Mouse (Mus musculus): ENCODE results near the gene Fam19a1. TPM values are rescaled to one million over a fixed set of nuclear protein-coding genes. Genes with fewer than 3 reads are reported as not detected.

Gene Fam19a1
- polyA plus RNA-seq, 1 experiment: not detected

DNA sequence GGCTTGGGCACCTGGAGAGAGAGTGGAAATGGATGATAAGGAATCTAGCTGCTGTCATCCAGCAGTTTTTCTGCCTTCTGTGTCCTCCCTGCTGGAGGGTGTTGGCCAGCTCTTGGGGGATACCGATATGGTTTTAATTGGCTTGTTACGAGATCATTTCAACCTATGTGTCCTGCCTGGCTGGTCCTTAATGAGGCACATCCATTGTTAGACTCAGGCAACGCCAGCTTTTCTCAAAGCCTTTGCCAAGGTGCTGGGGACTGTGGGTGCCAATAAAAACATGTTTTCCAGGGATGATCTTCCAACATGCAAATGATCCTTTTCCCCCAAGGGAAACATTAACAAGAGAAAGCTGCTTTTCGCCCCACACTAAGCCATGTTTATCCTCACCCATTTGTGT lies 266.3 kb downstream of the Fam19a1 start:
- no peaks in the 10 kb centered on the region for H3K36me3 ChIP-seq (ENCODE audit: control insufficient read depth, insufficient read depth, low read length)
- H3K27me3 ChIP-seq (ENCODE audit: control insufficient read depth, insufficient read depth, low read length): no peaks in the 10 kb centered on the region
- no peaks in the 10 kb centered on the region for H3K4me1 ChIP-seq (ENCODE audit: control insufficient read depth, insufficient read depth, low read length)
- TF ChIP-seq POLR2A (IDR thresholded peaks at IDR 0.05; ENCODE audit: control insufficient read depth, low read depth, low read length): no peak
- no peak for TF ChIP-seq CTCF (IDR thresholded peaks at IDR 0.05; ENCODE audit: control insufficient read depth, insufficient read depth, insufficient replicate concordance, low read depth, low read length)
- no peak overlapping the region for H3K27ac ChIP-seq (ENCODE audit: control insufficient read depth, insufficient read depth, low read depth, low read length)
- no peak overlapping the region for H3K4me3 ChIP-seq (ENCODE audit: control insufficient read depth, low read depth, low read length)

GRCm38 (mm10) chr6:96384441-96384840 lies 271.5 kb downstream of the Fam19a1 start:
- Histone ChIP-seq H3K4me3 (ENCODE audit: control insufficient read depth, low read depth, low read length) (no peak overlapping the region), H3K4me1 (ENCODE audit: control insufficient read depth, insufficient read depth, low read length) (no peaks in the 10 kb centered on the region), H3K27me3 (ENCODE audit: control insufficient read depth, insufficient read depth, low read length) (no peaks in the 10 kb centered on the region), H3K36me3 (ENCODE audit: control insufficient read depth, insufficient read depth, low read length) (no peaks in the 10 kb centered on the region), H3K27ac (ENCODE audit: control insufficient read depth, insufficient read depth, low read depth, low read length) (no peak overlapping the region)
- TF ChIP-seq CTCF (IDR thresholded peaks at IDR 0.05; ENCODE audit: control insufficient read depth, insufficient read depth, insufficient replicate concordance, low read depth, low read length) (no peak), POLR2A (IDR thresholded peaks at IDR 0.05; ENCODE audit: control insufficient read depth, low read depth, low read length) (no peak)

DNA sequence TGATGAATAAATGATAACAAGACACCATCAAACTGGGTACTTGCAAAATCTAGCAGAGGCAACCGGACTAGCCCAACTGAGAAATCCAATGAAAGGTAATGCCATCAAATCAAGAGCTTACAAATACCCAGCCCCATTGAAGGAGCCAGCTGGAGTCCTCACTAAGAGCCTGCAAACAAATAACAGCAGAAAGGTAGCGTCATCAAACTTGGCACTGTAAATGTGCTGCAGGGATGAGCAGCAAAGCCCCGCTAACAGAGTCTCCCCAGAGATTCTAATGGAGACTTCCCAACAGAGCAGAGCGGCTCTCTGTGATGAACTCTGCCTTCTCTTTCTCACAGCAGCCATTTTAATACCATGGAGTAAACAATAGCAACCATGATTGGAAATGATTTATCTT lies 305.9 kb downstream of the Fam19a1 start:
- H3K4me1 ChIP-seq (ENCODE audit: control insufficient read depth, insufficient read depth, low read length): no peaks in the 10 kb centered on the region
- H3K36me3 ChIP-seq (ENCODE audit: control insufficient read depth, insufficient read depth, low read length): no peaks in the 10 kb centered on the region
- H3K27ac ChIP-seq (ENCODE audit: control insufficient read depth, insufficient read depth, low read depth, low read length): no peak overlapping the region
- TF ChIP-seq CTCF (IDR thresholded peaks at IDR 0.05; ENCODE audit: control insufficient read depth, insufficient read depth, insufficient replicate concordance, low read depth, low read length) (no peak), POLR2A (IDR thresholded peaks at IDR 0.05; ENCODE audit: control insufficient read depth, low read depth, low read length) (no peak)
- H3K4me3 ChIP-seq (ENCODE audit: control insufficient read depth, low read depth, low read length): no peak overlapping the region
- H3K27me3 ChIP-seq (ENCODE audit: control insufficient read depth, insufficient read depth, low read length): no peaks in the 10 kb centered on the region

GRCm38 (mm10) chr6:96419704-96420382 lies 306.9 kb downstream of the Fam19a1 start:
- no peaks in the 10 kb centered on the region for H3K27me3 ChIP-seq (ENCODE audit: control insufficient read depth, insufficient read depth, low read length)
- H3K4me1 ChIP-seq (ENCODE audit: control insufficient read depth, insufficient read depth, low read length): no peaks in the 10 kb centered on the region
- H3K27ac ChIP-seq (ENCODE audit: control insufficient read depth, insufficient read depth, low read depth, low read length): no peak overlapping the region
- no peak for TF ChIP-seq CTCF (IDR thresholded peaks at IDR 0.05; ENCODE audit: control insufficient read depth, insufficient read depth, insufficient replicate concordance, low read depth, low read length)
- no peak for TF ChIP-seq POLR2A (IDR thresholded peaks at IDR 0.05; ENCODE audit: control insufficient read depth, low read depth, low read length)
- H3K4me3 ChIP-seq (ENCODE audit: control insufficient read depth, low read depth, low read length): no peak overlapping the region
- H3K36me3 ChIP-seq (ENCODE audit: control insufficient read depth, insufficient read depth, low read length): no peaks in the 10 kb centered on the region

DNA sequence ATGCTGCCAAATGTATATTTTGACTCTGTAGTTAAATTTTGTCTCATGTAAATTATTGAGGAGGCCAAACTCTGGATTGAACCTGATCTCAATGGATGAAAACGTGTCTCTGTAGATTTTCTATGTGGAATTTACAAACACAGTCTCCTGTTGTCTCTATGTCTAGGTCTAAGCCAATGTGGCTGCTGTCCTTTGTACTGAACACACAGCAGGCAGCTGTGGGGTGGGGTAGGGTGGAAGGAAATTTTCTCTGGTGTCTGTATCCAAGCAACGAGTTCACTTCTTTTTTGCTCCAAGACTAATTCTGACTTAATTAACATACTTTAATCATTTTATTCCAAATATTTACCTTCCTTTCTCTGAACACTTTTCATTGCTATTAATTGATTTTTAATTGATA lies 307.6 kb downstream of the Fam19a1 start:
- Histone ChIP-seq H3K4me1 (ENCODE audit: control insufficient read depth, insufficient read depth, low read length) (no peaks in the 10 kb centered on the region), H3K27ac (ENCODE audit: control insufficient read depth, insufficient read depth, low read depth, low read length) (no peak overlapping the region), H3K27me3 (ENCODE audit: control insufficient read depth, insufficient read depth, low read length) (no peaks in the 10 kb centered on the region), H3K36me3 (ENCODE audit: control insufficient read depth, insufficient read depth, low read length) (no peaks in the 10 kb centered on the region), H3K4me3 (ENCODE audit: control insufficient read depth, low read depth, low read length) (no peak overlapping the region)
- no peak for TF ChIP-seq CTCF (IDR thresholded peaks at IDR 0.05; ENCODE audit: control insufficient read depth, insufficient read depth, insufficient replicate concordance, low read depth, low read length)
- no peak for TF ChIP-seq POLR2A (IDR thresholded peaks at IDR 0.05; ENCODE audit: control insufficient read depth, low read depth, low read length)

DNA sequence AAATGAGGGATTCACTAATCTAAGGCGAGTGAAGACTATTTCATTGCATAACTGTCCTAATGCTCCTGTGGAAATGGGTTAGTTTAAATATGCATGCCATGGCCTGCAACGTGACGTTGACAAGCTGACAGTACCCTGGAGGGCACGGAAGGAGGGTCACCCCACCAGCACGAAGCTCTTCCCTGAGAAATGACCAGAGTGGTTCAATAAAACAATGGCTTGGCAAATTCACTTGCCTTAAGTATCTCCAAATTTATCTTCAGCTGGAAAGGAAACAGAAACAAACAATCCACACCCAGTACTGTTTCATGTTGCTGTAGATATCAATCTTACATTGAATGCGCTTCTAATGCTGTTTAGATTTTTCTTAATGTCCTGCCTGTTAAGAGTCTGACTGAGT lies 316.4 kb downstream of the Fam19a1 start:
- Histone ChIP-seq H3K4me1 (ENCODE audit: control insufficient read depth, insufficient read depth, low read length) (no peaks in the 10 kb centered on the region), H3K27me3 (ENCODE audit: control insufficient read depth, insufficient read depth, low read length) (no peaks in the 10 kb centered on the region), H3K27ac (ENCODE audit: control insufficient read depth, insufficient read depth, low read depth, low read length) (no peak overlapping the region), H3K36me3 (ENCODE audit: control insufficient read depth, insufficient read depth, low read length) (no peaks in the 10 kb centered on the region), H3K4me3 (ENCODE audit: control insufficient read depth, low read depth, low read length) (no peak overlapping the region)
- no peak for TF ChIP-seq CTCF (IDR thresholded peaks at IDR 0.05; ENCODE audit: control insufficient read depth, insufficient read depth, insufficient replicate concordance, low read depth, low read length)
- no peak for TF ChIP-seq POLR2A (IDR thresholded peaks at IDR 0.05; ENCODE audit: control insufficient read depth, low read depth, low read length)

- Histone ChIP-seq H3K4me1 (ENCODE audit: control insufficient read depth, insufficient read depth, low read length) (no peaks in the 10 kb centered on the region), H3K27ac (ENCODE audit: control insufficient read depth, insufficient read depth, low read depth, low read length) (no peak overlapping the region), H3K27me3 (ENCODE audit: control insufficient read depth, insufficient read depth, low read length) (no peaks in the 10 kb centered on the region), H3K4me3 (ENCODE audit: control insufficient read depth, low read depth, low read length) (no peak overlapping the region), H3K36me3 (ENCODE audit: control insufficient read depth, insufficient read depth, low read length) (no peaks in the 10 kb centered on the region)
- TF ChIP-seq POLR2A (IDR thresholded peaks at IDR 0.05; ENCODE audit: control insufficient read depth, low read depth, low read length) (no peak), CTCF (IDR thresholded peaks at IDR 0.05; ENCODE audit: control insufficient read depth, insufficient read depth, insufficient replicate concordance, low read depth, low read length) (no peak)
Observed at GRCm38 (mm10) chr6:96432397-96432796, 319.4 kb downstream of the Fam19a1 start.

Measured in testis, adult 2 months (tissue).